Mouse (Mus musculus): ENCODE measurements around the gene Zbtb25.

The Zbtb25 gene

GRCm38 (mm10) chr12:76369206-76369977, at the start of gene Zbtb25:
Zbtb25 (minus strand) TSS chr12:76369602.
- DNase-seq (ENCODE audit: low spot score), result peak; percentile 74

DNA sequence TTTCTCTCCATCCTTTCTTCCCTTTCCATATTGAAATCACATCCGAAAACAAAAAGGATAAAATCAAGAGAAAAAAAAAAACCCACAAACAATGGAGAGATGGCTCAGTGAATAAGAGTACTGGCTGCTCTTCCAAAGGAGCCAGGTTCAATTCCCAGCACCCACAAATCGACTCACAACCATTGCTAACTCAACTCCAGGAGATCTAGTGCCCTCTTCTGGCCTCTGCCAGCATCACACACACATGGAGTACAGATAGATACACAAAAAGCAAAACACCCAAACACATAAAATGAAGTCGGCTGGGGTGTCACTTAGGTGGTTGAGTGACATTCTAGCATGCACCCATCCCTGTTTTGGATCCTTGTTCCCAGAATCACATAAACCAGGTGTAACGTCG, 48.9 kb upstream of the Zbtb25 start:
- DNase-seq (ENCODE audit: low spot score), result no peak

DNA sequence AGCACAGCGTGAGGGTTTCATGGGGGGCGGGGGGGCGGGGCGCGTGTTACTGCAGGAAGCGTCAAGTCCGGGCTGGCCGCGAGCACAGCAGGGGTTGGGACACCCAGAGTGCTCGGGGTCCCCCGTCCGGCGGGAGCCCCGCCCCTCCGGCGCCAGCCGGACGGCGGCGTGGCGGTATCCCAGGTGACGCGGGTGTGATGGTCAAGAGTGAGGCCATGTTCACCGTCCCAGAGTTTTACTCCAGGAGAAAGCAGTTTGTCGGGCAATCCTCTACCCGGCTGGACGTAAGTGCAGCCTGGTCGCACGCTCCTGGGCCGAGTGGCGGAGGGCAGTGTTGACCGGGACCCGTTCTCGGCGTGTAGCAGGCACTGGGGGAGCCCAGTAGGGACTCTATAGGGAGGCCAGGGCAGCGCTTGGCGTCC, 48.0 kb upstream of the Zbtb25 start, which contains the start of gene Ppp1r36:
TSS of gene Ppp1r36 (plus strand) at position 106 of the 422 bp plus-strand sequence.
- no peak for DNase-seq (ENCODE audit: low spot score)

- DNase-seq (ENCODE audit: low spot score), result no peak
Observed at GRCm38 (mm10) chr12:76415383-76416010, 46.1 kb upstream of the Zbtb25 start.

- DNase-seq (ENCODE audit: low spot score), result no peak
Observed at GRCm38 (mm10) chr12:76409166-76409565, 39.8 kb upstream of the Zbtb25 start.

GRCm38 (mm10) chr12:76407184-76407583, 37.8 kb upstream of the Zbtb25 start:
- DNase-seq (ENCODE audit: low spot score), result peak; percentile 57

DNA sequence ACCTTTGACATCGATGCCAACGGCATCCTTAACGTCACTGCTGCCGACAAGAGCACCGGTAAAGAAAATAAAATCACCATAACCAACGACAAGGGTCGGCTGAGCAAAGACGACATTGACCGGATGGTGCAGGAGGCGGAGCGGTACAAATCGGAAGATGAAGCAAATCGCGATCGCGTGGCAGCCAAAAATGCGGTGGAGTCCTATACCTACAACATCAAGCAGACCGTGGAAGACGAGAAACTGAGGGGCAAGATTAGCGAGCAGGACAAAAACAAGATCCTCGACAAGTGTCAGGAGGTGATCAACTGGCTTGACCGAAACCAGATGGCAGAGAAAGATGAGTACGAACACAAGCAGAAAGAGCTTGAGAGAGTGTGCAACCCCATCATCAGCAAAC, 36.6 kb upstream of the Zbtb25 start:
- DNase-seq (ENCODE audit: low spot score), result no peak

DNA sequence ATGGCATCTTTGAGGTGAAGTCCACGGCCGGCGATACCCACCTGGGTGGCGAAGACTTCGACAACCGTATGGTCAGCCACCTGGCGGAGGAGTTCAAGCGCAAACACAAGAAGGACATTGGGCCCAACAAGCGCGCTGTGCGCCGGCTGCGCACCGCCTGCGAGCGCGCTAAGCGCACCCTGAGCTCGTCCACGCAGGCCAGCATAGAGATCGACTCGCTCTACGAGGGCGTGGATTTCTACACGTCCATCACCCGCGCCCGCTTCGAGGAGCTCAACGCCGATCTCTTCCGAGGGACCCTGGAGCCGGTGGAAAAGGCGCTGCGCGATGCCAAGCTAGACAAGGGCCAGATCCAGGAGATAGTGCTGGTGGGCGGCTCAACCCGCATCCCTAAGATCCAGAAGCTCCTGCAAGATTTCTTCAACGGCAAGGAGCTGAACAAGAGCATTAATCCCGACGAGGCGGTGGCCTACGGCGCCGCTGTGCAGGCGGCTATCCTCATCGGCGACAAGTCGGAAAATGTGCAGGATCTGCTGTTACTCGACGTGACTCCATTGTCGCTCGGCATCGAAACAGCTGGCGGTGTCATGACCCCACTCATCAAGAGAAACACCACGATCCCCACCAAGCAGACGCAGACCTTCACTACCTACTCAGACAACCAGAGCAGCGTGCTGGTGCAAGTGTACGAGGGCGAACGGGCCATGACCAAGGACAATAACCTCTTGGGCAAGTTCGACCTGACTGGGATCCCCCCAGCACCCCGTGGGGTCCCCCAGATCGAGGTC, 36.0 kb upstream of the Zbtb25 start:
- DNase-seq (ENCODE audit: low spot score), result no peak

GRCm38 (mm10) chr12:76404836-76405182, 35.4 kb upstream of the Zbtb25 start:
- no peak for DNase-seq (ENCODE audit: low spot score)

DNA sequence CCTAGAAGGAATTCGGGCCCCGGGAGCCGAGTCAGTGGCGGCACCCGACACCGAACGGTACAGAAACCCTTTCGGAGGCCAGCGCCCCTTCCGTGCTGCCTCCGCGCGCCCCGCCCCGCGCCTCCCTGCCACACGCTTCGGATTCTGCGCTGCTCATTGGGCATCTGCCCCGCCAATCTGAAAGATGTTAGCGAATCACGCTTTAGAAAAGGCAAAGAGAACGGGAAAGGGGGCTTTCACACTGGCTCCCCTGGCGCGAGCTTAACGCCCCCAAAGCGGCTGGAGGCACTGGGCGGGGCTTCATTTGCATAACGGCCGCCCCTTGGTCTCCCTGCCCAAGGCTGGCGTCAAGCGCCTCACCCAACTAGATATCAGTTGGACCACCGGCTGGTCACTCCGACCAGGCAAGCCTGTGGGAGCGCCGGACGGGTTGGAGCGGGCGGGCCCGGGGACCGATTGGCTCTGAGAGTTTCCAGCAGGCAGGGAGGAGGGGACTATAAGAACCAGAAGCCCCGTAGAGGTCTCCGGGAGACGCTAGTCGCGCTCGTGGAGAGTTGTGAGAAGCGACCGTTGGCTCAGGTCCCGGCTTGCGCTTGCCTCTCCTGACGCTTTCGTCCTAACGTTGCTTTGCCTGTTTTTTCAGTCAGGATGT, 34.6 kb upstream of the Zbtb25 start, which contains the start of gene Hspa2:
TSS of gene Hspa2 (plus strand) at position 291 of the 652 bp plus-strand sequence.
- DNase-seq (ENCODE audit: low spot score), result peak; percentile 97

DNA sequence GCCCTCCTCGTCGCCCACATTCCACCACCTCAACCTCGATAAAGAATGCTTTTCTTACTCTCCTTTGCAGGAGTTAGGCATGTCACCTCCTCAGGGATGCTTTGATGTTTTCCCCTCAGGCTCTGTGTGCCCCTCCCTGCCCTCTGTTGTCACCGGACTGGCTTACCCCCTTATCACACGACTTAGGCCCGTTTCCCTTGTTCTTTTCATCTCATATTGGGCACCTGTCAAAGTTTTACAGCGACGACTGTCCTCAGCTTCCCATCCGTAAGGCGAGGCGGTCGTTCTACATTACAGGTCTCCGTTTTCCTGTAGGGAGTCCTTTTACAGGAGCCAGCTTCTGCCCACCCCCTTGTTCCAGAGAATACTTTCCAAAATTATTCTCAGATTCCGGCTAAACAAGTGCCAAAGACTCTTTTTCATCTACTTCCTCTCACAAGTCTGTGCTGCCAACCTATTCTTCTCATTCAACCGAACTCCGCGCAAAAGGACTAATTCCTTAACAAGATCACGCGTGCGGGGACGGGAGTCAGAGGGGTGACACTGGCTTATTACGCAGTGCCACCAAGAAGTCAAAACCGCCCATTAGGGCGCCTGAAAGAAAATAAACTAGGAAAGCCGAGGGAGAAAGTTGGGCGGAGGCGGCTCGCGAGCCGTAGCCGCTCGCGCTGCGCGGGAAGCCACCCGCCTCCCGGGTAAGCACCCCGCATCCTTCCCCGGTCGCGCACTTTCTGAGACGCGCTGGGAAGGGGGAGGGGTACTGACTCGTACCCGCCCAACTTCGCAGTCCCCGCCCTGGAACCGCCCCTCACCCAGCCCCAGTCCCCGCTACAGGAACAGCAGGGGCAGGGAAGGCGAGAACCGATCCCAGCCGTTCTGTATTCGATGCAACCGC, 33.8 kb upstream of the Zbtb25 start:
- DNase-seq (ENCODE audit: low spot score), result no peak

DNA sequence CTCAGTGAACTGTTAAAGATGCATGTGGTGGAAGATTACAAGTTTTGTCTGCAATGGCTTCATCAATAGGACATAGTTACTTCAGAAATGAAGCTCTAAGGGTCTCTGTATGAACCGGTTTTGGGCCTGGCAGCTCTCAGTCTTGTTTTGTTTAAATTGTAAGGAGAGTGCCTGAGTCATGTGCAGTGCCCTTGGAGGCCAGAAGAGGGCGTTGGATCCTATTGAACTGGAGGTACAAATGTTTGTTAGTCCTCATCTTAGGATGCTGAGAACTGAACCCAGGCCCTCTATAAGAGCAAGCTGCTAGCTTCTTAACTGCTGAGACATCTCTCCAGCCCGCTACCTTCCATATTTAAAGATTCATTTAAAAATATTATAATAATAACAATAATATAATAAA, 32.3 kb upstream of the Zbtb25 start:
- no peak for DNase-seq (ENCODE audit: low spot score)

- no peak for DNase-seq (ENCODE audit: low spot score)
Observed at GRCm38 (mm10) chr12:76397281-76397680, 27.9 kb upstream of the Zbtb25 start.

GRCm38 (mm10) chr12:76392979-76393378, 23.6 kb upstream of the Zbtb25 start:
- DNase-seq (ENCODE audit: low spot score), result peak; percentile 74

DNA sequence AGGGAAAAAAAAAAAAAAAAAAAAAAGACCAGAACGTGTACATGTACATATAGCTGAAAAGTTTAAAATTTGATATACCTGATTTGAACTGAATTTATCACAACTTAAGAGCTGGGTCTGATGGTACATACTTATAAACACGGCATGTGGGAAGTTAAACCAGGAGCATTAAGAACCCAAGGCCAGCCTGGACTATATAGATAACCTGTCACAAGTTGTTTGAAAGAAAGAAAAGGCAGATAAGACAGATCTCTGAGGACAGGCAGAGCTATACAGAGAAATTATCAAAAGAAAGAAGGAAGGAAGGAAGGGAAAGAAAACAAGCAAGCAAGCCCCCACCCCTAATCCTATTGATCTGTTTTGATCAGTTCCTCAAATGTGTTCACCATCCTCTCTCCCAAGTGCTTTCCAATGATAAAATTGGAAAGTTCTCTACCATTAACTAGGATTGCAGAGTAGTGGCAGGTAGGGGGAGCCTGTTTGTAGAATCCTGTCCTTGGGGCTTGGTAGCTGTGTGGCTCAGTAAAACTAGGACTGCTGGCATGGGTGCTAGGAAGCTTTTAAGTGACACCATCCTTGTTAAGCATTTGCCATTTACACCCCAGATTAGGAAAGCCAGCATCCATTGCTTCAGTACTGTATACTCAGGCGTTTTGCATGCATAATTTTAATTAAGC, 22.3 kb upstream of the Zbtb25 start:
- DNase-seq (ENCODE audit: low spot score), result no peak

DNA sequence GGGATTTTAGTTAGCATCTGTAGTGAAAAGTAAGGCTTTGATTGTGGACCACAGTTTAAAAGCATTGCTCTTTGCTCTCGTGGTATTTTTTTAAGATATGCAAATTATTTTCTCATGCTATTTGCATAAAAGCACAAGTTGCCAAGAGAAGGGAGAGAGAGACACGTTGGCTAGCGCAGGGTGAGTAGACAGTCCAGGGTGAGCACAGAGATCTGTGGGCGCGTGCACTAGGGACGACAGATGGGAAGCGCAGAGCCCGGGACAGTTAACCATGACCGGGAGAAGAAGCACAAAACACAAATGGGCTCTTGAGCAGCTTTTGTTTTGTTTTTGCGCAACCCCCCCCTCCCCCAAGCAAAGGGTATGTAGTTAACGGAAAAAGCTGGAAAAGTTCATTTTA, 19.4 kb upstream of the Zbtb25 start:
- DNase-seq (ENCODE audit: low spot score), result no peak

- DNase-seq (ENCODE audit: low spot score), result no peak
Observed at GRCm38 (mm10) chr12:76385342-76385741, 15.9 kb upstream of the Zbtb25 start.

DNA sequence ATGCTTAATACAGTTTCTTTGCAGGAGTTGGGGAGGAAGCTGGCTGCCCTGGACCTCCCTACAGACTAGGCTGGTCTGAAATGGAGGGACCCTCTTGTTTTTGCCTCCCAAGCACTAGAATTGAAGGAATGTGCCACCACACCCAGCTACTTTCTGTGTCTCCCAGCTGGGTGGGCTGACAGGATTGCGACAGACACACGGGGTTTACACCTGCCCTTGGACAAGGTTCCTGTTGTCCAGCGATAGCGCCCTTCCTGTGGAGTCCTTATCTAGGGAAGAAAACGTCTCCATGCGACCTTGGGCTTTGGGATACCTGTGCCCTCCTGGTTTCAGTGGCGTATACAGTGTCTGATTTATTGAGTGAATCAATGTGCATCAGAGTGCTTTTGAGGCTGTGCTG, 10.7 kb upstream of the Zbtb25 start:
- no peak for DNase-seq (ENCODE audit: low spot score)

GRCm38 (mm10) chr12:76378556-76378955, 9.2 kb upstream of the Zbtb25 start:
- DNase-seq (ENCODE audit: low spot score), result no peak

- no peak for DNase-seq (ENCODE audit: low spot score)
Observed at GRCm38 (mm10) chr12:76377726-76378125, 8.3 kb upstream of the Zbtb25 start.

- DNase-seq (ENCODE audit: low spot score), result no peak
Observed at GRCm38 (mm10) chr12:76377059-76377458, 7.7 kb upstream of the Zbtb25 start.

Measured in adipocyte (in vitro differentiated cells).